Mouse (Mus musculus): Measurements from ENCODE around the gene Pde8b. TPM values are rescaled to one million over a fixed set of nuclear protein-coding genes. Genes with fewer than 3 reads are reported as not detected.
A peak's percentile ranks its signal among the peaks of the same experiment; 100 is the strongest.

Gene Pde8b
- total RNA-seq (2015) (0.12 and 0.74 TPM in 2 replicates), total RNA-seq (2017) (0.27 and 0.29 TPM in 2 replicates)

DNA sequence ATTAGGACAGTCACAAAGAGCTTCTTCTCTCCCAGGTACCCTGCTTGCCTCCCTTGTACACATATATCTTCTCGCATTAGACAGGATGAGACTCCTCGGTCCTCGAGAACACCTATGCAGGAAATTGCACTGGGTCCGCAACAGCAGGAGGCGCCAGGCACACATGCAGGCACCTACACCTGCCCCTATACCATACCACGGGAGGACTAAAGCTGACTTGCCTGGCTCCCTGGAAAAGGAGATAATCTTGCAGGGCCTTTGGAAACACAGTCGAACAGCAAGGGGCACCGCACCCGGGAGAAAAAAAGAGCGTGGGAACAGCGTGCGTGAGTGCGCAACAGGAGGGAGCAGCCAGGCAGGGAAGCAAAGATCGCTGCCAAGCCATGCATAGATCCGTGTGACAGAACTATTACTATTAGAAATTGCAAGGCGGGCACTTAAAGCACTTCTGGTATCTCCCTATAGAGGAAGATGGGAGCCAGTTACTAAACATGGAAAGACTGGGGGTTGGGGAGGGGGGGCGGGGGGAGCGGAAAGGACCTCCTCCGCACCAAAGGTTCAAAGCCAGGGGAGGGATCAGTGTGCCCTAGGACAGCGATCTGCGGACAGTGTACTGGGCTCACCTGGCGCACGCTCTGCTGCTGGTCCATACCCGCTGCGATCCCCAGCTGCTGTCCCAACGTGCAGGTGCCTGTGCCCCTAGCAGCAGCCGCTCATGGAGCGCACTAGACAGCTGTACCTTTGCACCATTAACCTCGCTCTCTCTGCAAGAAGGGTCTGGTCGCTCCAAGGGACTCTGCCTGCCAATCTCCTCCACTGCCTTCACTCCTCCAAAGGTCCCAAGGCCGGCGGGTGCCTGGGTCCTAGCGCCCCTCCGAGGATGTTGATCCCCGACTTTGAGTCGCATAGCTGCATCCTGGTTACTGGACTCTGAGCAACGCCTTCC, at the start of gene Pde8b:
TSS of gene Pde8b (minus strand) at position 826 of the 946 bp plus-strand sequence.
- no peak for ATAC-seq (replicated peaks; ENCODE audit: poor library complexity)

DNA sequence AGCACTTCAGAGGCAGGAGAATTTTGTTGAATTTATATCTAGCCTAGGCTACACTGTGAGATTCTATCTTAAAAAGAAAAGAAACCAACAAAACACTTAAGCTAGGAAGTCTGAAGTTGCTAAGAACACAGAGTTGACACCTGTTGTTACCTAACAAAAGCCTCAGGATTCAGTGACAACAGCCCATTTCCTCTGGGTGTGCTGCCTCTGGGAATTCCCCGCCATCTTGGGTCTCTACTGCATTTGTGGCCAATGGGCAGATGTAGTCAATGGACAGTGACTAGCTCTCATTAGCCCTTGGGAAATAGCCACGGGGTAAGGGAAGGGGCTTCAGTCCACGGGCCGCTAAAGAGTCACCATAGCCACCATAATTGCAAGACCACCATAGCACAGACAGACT, 41.8 kb upstream of the Pde8b start:
- ATAC-seq (replicated peaks; ENCODE audit: poor library complexity): no peak

DNA sequence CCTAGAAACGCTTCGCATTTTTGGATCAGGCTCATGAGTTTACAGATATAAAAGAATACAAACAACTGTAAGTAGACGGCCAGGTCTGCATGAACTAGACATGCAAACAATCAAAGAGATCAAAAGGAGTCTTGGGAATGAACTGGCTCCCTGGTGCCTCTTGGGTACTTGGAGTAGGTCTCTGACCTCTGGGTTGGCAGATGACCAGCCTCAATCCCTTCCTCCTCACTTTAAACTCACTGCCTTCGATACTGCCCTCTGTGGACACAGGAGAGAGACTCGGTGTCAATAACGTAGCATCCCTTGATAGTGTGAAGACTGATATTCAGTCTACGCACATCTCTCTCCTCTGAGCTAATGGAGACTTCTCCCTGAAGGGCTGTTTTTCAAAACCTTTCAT, 37.9 kb upstream of the Pde8b start:
- no peak for ATAC-seq (replicated peaks; ENCODE audit: poor library complexity)

DNA sequence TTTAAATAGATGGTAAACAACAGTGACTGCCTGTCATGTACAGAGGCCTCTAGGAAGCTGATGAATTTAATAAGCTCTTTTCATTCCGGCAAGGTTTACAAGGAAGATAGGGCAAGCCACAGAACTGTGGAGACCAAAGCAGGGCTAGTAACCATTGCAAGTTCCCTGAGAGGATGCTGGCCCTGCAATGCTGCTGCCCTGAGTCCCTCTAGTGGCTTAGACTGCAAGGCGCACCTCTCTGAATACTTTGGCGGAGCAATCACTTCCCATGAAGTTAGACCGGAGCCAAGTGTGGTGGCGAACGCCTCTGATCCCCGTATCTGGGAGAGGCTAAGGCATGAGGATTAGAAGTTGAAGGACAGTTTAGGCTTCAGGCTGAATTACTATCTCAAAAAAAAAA, 36.9 kb upstream of the Pde8b start:
- ATAC-seq (replicated peaks; ENCODE audit: poor library complexity): peak; percentile 89

DNA sequence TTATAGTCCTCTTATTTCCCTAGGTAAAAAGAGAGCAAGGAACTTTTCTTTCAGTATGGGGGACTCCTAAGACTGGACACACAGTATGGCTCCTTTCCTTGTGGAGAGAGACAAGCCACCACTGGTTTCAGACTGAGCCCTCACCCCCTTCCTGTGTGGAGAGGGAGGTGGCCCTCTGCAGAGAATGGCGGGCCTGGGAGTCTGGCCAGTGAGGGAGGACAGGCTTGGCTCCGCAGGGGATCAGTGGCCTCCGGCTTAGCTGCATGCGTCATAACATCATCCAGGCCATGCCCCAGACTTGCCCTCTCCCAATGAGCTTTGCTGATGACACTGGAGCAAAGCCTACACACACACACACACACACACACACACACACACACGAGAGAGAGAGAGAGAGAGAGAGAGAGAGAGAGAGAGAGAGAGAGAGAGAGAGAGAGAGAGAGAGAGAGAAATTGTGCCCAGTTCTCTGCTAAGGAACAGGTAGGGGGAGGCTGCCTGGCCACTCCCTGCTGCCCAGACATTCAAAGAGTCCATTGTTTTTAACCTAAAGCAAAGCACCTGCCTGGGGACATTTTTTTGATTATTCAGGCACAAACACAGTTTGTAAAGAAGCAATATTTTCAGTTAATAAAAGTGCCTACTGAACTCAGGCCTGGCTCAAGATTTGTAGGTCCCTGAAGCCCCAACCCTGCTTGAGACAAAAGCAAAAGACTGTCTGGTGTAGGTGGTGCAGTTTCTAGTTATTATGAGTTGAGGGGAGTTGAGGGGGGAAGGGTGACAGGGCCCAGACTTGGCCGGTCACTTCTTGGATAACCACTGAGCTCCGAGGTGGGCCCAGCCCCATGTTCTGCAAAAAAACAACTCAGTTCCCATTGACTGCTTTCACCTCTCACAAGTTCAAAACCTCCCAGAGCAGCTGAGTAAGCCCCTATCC, 31.9 kb upstream of the Pde8b start:
- ATAC-seq (replicated peaks; ENCODE audit: poor library complexity): no peak

DNA sequence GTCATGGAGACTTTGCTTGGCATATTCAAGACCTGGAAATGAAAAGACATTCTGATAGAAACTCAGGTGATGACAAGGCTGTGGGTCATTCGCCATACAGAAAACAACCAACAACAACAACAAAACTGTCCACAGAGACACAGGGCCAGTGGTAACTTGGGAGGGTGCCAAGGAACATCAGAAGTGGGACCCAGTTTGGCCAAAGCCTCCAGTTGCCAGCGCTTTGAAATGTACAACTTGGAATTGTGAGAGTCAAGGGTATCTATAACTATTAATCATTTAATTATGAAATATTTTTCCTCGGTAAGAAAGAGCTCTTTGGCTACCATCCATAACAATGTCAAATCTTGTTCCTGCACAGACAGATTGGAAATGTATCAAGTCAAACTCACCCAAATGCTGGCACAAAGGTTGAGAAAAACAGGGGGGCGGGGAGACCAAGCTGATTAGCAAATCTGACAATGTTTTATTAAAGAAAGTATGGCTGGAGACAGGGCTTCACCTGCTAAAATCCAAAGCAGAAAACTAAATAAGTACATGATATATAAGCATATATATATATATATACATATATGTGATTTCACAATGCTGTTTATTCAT, 28.4 kb upstream of the Pde8b start:
- ATAC-seq (replicated peaks; ENCODE audit: poor library complexity): no peak

DNA sequence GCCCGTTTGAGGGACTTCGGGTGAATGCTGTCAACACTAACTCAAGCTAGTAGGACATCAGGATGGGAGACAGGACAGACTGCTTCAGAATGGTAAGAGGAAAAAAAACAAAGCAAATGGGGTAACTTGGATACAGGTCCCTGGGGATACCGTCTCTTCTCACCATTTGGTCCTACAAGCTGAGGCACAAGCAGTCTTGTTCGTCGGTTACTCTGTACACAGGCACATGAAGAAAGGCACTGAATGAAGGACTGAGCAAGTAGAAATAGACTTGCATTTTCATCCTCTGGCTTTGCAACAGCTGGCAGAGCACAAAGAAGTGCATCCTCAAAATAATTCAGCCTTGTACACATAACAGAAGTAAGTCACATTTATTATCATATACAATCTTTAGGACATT, 14.6 kb upstream of the Pde8b start:
- ATAC-seq (replicated peaks; ENCODE audit: poor library complexity): no peak

DNA sequence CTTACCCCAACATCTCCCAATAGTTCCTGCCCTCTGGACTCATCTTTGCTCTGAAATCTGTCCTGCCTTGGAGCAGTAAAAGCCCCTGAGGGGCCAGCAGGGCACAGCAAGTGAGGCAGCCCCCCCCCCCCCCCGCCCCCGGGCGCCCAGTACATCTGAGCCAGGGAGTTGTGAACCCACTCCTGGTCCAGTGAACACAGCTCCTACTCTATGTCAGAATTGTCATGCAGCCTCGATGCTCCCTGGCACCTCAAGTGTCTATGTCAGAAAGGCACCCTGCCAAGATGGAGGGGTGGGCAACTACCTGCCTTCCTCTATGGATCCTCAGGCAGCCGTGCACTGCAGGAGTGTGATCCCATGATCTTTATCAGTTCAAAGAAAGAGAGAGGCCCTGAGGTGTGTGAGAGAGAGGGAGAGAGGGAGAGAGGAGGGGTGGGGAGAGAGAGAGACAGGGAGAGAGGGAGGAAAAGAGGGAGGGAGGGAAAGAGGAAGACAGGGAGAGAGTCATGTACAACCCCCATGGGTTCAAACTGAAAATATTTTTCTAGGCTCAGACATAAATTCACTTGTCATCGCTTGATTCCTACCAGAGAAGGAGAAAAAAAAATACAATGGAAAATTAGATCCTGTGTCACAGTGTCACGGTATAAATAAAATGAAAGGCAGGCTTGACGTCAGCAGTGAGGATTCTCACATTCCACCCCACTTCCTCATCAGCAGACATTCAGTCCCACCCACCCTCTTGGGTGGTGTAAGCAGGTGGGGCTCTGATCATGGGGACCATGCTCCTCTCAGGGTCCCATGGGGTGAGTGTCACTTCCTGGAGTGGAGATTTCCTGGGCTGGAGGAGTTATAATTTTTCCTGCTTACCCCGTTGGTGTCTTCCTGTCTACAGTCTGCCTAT, 11.0 kb upstream of the Pde8b start:
- ATAC-seq (replicated peaks; ENCODE audit: poor library complexity): no peak

DNA sequence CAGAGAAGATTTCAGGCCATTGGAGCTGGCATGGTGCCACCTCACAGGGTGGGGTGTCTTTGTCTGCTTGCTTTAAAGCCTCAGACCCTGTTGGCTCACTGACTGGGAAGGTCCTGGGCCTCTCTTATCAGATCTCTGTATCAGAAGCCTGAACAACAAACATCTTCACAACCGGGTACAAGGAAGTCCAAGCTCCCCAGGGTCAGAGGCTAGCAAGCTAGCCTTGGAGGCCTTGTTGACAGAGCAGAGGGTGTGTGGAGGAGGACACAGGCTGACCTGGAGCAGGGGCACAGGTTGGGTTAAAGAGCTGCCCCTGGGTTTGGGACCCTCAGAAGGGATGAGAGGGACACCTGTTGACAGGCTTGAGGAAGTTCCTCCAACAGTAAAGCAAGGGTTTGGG, 10.3 kb upstream of the Pde8b start:
- ATAC-seq (replicated peaks; ENCODE audit: poor library complexity): no peak

DNA sequence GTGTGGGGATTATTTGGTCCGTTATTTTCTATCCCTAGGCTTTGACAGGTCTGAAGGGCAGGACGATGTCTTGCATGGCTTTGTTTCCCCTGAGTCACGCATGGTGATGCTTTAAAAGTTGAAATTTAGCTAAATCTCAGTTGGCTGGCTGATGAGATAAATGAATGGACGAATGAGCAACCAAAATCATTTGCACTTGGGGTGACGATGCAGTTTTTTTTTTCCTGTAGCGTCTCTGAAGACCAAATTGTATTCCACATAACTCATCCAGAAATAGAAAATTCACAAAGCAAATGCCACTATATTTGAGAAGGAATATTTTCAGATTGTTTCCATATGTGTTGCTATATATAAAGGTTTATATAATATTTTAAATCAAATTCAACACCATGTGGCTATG, 6.9 kb upstream of the Pde8b start:
- ATAC-seq (replicated peaks; ENCODE audit: poor library complexity): no peak

DNA sequence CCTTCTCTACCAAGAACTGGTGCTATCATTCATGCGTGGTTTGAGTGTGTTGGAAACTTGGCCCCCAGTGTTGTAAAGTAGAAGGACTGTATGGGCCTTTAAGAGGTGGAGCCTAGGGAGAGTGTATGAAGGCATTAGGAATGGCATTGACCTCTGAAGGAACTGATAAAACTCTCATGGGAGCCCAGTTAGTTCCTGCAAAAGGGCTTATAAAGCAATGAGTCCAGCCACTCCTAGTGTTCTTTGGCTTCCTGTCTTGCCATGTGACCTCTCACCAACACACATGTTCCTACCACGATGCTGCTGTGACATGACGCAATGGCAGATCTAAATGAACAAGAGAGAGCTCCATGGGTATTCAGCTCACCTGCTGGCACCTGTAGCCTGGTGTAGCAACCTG, 4.9 kb upstream of the Pde8b start:
- no peak for ATAC-seq (replicated peaks; ENCODE audit: poor library complexity)

DNA sequence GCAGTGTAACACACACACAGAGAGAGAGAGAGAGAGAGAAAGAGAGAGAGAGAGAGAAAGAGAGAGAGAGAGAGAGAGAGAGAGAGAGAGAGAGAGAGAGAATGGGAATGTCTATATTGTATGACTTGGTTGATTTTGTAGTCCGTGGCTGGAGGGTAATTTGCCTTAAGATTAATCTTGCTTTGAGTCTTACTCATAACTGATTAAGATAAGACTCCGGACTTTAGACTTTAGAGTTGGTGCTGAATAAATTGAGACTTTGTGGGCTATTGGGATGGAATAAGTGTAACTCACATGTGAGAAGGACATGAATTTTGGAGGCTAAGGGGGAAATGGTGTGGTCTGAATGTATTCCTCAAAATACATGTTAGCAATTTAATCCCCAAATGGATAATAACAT, 7.1 kb downstream of the Pde8b start:
- ATAC-seq (replicated peaks; ENCODE audit: poor library complexity): no peak

DNA sequence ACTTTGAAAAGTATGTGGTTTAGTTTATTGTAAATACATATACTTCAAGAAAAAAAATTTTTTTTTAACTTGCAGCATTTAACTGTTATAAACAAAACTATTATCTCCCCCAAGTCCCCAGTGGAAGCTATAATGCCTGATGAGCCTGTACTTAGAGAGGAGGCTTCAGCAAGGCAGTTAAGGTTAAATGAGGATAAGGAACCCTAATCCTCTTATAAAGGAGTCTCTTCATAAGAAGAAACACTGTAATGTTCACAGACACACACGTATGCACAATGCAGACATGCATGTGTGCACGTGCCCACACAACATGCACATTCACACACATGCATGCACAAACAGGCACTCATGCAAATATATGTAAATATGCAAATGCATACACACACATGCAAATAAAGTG, 12.6 kb downstream of the Pde8b start:
- ATAC-seq (replicated peaks; ENCODE audit: poor library complexity): no peak

DNA sequence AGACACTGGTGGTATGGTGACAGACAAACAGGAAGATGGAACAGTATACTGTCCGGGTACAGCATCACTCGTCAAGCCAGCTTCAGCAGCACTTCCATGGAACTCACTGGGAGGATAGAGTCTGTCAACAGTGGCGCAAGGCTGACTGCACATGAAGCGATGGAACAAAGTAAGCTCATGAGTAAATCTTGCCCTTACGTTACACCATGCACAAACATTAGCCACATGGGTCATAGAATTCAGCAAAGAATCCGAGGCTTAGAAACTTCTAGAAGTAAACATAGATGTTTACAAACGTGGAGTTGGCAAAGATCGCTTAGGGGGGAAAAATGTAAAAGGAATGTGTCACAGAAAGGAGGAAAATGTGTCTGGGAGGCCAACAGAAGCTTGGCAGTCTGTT, 14.9 kb downstream of the Pde8b start:
- ATAC-seq (replicated peaks; ENCODE audit: poor library complexity): no peak

DNA sequence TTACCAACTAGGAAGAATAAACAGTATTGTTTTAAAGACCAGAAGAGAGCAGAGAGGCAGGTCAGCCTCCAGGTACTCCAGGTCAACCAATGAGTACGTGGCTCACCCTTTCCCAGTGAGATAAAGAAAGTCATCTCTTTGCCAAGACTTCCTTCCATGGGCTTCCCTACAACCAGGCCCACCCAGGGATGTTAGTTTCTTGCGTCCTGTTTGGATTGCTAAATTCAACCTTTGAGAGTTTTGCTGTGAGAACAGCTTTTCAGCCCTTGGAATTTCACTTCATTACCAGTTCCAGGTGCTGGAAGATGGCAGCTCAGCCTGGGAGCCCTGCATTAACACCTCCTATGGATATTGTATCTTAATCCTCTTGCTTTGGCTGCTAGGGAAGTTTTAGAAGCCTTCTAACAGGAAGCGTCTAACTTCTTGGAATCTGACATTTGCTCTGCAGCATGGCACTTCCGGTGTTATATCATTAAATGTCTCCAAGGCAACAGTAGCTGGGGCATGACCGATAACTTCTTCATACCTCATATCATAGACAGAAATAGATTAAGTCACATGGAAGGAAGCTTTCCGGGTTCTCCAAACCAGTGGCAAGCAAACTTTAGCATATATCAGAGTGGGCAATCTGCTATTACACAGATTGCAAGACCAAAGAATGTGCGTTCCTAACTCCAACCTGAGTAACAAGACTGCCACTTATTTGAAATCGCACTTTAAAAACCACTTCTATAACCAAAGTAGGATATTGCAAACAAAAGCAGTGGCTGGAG, 18.6 kb downstream of the Pde8b start:
- no peak for ATAC-seq (replicated peaks; ENCODE audit: poor library complexity)

DNA sequence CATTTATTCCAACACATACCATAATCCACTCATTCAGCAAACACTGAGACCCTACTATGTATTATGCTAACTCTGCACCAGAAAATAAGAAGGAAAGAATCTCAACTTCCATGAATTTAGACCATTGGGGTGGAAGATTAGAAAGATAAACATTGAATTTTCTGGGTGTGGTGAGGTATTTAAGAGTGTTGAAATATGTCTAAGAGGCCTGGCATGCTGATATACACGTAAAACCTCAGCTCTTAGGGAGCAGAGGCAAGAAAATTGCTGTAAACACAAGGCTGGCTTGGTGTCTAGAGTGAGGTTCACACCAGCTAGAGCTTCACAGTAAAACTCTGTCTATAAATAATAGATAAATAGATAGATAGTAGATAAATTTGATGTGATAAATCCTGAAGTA, 19.8 kb downstream of the Pde8b start:
- no peak for ATAC-seq (replicated peaks; ENCODE audit: poor library complexity)

DNA sequence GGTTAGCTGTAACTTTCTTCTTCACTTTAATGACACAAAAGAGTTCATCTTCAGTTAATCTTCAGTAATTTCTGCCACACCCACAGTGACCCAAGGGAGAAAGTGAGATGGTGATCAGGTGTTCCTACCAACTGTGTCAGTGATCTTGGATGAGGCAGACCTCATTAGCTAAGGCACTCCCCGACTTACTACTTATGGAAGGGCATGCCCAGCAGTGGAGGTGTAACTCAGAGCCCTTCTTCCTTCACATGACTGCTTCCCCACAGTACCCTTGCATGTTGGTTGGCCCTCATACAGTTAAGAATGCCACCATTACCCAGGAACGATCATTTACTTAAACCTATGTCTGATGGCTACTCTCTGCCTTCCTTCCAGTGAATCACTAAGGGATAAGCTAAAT, 25.6 kb downstream of the Pde8b start:
- no peak for ATAC-seq (replicated peaks; ENCODE audit: poor library complexity)

DNA sequence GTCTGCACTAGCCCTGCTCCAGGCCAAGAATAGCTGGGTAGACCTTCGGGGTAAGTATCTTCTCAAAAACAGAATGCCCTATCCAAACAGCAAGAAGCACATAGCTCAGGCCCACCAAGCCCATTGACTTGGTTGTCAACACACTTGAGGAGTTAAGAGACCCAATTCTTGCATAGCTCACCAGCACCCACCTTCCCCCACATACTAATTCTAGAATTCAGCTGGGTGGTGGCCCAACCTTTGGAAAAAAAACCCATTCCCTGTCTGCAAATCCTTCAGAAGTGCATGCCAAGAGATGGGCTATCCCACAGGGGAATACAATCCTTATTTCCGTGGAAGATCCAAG, 26.7 kb downstream of the Pde8b start:
- ATAC-seq (replicated peaks; ENCODE audit: poor library complexity): no peak

DNA sequence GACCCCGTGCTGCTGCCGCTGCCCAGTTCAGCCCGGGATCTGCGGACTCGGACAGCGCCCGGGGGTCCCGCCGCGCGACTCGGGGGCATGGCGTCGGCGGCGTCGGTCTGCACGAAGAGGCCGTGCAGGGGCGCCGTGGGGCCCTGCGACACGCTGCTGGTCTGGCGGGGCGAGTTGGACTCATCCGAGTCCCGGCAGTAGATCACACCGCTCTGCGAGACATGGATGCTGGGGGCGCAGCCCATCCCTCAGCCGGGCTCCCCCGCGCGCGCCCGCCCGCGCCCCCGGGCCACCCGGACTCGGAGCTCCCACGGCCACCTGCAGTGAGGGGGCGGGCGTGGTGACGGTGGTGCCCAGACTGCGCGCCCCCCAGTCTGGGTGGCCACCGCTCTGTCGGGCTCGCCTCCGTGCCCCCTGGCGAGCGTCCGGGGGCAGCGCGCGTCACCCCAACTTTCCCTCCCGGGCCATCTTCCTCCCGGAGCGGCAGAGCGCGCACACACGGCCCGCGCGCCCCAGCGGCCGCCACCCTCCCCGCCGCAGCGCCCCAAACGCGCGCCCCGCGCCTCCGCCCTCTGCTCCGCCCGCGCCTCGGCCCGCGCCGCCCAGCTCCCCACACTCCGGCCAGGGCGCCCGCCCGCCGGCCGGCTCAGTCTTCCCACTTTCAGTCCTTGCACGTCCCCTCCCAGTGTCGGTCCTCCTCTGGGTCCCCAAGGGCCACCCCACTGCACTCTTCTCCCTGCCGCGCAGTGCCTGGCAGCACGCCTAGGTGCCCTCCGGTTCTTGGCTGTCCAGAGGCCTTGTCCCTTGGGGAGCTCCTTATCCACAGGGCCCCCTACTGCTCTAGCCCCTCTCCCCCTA, 27.3 kb downstream of the Pde8b start:
- no peak for ATAC-seq (replicated peaks; ENCODE audit: poor library complexity)

All from megakaryocyte progenitor cell, adult 5-6 weeks (primary cell).